Mouse (Mus musculus) heart, embryonic 12.5 days (tissue): ENCODE data around the gene Fhl2. TPM values are rescaled to one million over a fixed set of nuclear protein-coding genes. Genes with fewer than 3 reads are reported as not detected.

Experiments used
- ATAC-seq: fragments of 200-750 bp; cut with Nextera tagmentation; 2 replicates; pipeline ENCODE4 v1.8.0; 2017; ENCODE audit warnings: moderate TSS enrichment, moderate library complexity; ENCODE audit not compliant: insufficient number of reproducible peaks, low FRiP score
- H3K27ac ChIP-seq: fragments of 300-500 bp; sonication (generic); 2 replicates; pipeline ENCODE4 v1.5.1; 2016; ENCODE audit warnings: mild to moderate bottlenecking, moderate library complexity; ENCODE audit not compliant: poor library complexity, severe bottlenecking
- H3K27me3 ChIP-seq: fragments of 300-500 bp; sonication (generic); replicated peaks from 2 replicates; pipeline ENCODE4 v1.6.1; 2016; ENCODE audit warnings: mild to moderate bottlenecking, moderate library complexity
- H3K36me3 ChIP-seq: fragments of 300-500 bp; sonication (generic); 2 replicates; pipeline ENCODE4 v1.6.1; 2016; ENCODE audit warnings: mild to moderate bottlenecking, moderate library complexity
- H3K4me1 ChIP-seq: fragments of 300-500 bp; sonication (generic); replicated peaks from 2 replicates; pipeline ENCODE4 v1.6.1; 2016; ENCODE audit warnings: mild to moderate bottlenecking
- H3K4me2 ChIP-seq: fragments of 300-500 bp; sonication (generic); 2 replicates; pipeline ENCODE4 v1.6.1; 2016; ENCODE audit warnings: mild to moderate bottlenecking, moderate library complexity
- H3K4me3 ChIP-seq: fragments of 300-500 bp; sonication (generic); 2 replicates; pipeline ENCODE4 v1.5.1; 2016; ENCODE audit warnings: mild to moderate bottlenecking
- H3K9ac ChIP-seq: fragments of 300-500 bp; sonication (generic); 2 replicates; pipeline ENCODE4 v1.6.1; 2016; ENCODE audit warnings: mild to moderate bottlenecking, moderate library complexity
- H3K9me3 ChIP-seq: fragments of 300-500 bp; sonication (generic); replicated peaks from 2 replicates; pipeline ENCODE4 v1.6.1; 2016; ENCODE audit warnings: mild to moderate bottlenecking, moderate library complexity
- WGBS: fragments of 180-500 bp; shearing (Covaris S2); methylation state at CpG from one replicate; pipeline ENCODE4 v1.1.7; 2016; 5-methylcytosine and 5-hydroxymethylcytosine counted together
- polyA plus RNA-seq: library from polyadenylated mRNA; unstranded; fragments of >200 nt; fragmentation: Nextera tagmentation; extraction: Ambion mirVana; gene quantifications from 2 replicates; pipeline ENCODE4 v1.2.1, GENCODE M21; 2016

Fhl2 gene
- polyA plus RNA-seq, 1 experiment from 2014 or later: 205 TPM

- Histone ChIP-seq H3K27me3 (no peaks in the 10 kb centered on the region), H3K4me1 (peaks cover 6% of the 10 kb centered on the region), H3K9me3 (no peaks in the 10 kb centered on the region), H3K36me3 (peaks cover 63% of the 10 kb centered on the region), H3K4me3 (no peak overlapping the region), H3K9ac (no peak overlapping the region), H3K4me2 (no peak overlapping the region), H3K27ac (no peak overlapping the region)
- no peak for ATAC-seq
- WGBS: 51% methylated on average over 4 of the region's 4 CpGs
These were observed 86.2 kb downstream of the Fhl2 start for GRCm38 (mm10) chr1:43110556-43110955.

GRCm38 (mm10) chr1:43108729-43109128 lies 88.1 kb downstream of the Fhl2 start:
- no peaks in the 10 kb centered on the region for H3K9me3 ChIP-seq
- H3K4me3 ChIP-seq: no peak overlapping the region
- H3K27me3 ChIP-seq: no peaks in the 10 kb centered on the region
- peaks cover 55% of the 10 kb centered on the region for H3K36me3 ChIP-seq
- H3K27ac ChIP-seq: no peak overlapping the region
- ATAC-seq: no peak
- H3K4me2 ChIP-seq: no peak overlapping the region
- H3K4me1 ChIP-seq: peaks cover 5% of the 10 kb centered on the region
- H3K9ac ChIP-seq: no peak overlapping the region
- 86% methylated on average over 2 of the region's 2 CpGs for WGBS

- peaks cover 3% of the 10 kb centered on the region for H3K4me1 ChIP-seq
- H3K4me2 ChIP-seq: peak within 1 kb of the TSS; percentile 91
- WGBS: under 1% methylated on average over 57 of the region's 57 CpGs
- peak within 1 kb of the TSS; percentile 80 for H3K4me3 ChIP-seq
- no peaks in the 10 kb centered on the region for H3K9me3 ChIP-seq
- H3K36me3 ChIP-seq: peaks cover 22% of the 10 kb centered on the region
- peak; percentile 95 for ATAC-seq
- no peaks in the 10 kb centered on the region for H3K27me3 ChIP-seq
- H3K27ac ChIP-seq: peak within 1 kb of the TSS; percentile 100
- H3K9ac ChIP-seq: peak within 1 kb of the TSS; percentile 94
These were observed 98.5 kb downstream of the Fhl2 start, which contains the start of the genes Tgfbrap1 and AI597479 for GRCm38 (mm10) chr1:43098031-43098984. Gene Tgfbrap1 (minus strand): TSS chr1:43098637. Gene AI597479 (plus strand): TSS chr1:43098710.

GRCm38 (mm10) chr1:43094206-43094605 lies 102.6 kb downstream of the Fhl2 start:
- no peak for ATAC-seq
- Histone ChIP-seq H3K4me3 (no peak overlapping the region), H3K4me2 (no peak overlapping the region), H3K36me3 (peaks cover 8% of the 10 kb centered on the region; the same call in 1 of the 2 replicates), H3K9me3 (no peaks in the 10 kb centered on the region), H3K27me3 (no peaks in the 10 kb centered on the region), H3K27ac (no peak overlapping the region), H3K4me1 (peaks cover 17% of the 10 kb centered on the region), H3K9ac (no peak overlapping the region)
- WGBS: 91% methylated on average over 2 of the region's 2 CpGs

- H3K36me3 ChIP-seq: peaks cover 8% of the 10 kb centered on the region; the same call in 1 of the 2 replicates
- no peaks in the 10 kb centered on the region for H3K27me3 ChIP-seq
- peak overlapping the region; percentile 75 for H3K27ac ChIP-seq
- ATAC-seq: peak; percentile 84
- H3K9ac ChIP-seq: peak overlapping the region; percentile 99
- peaks cover 17% of the 10 kb centered on the region for H3K4me1 ChIP-seq
- H3K4me3 ChIP-seq: peak overlapping the region; percentile 98
- peak overlapping the region; percentile 98 for H3K4me2 ChIP-seq
- H3K9me3 ChIP-seq: no peaks in the 10 kb centered on the region
- WGBS: 2% methylated on average over 98 of the region's 102 CpGs
These were observed 104.4 kb downstream of the Fhl2 start for GRCm38 (mm10) chr1:43092056-43093015.

GRCm38 (mm10) chr1:43091306-43092055 lies 105.3 kb downstream of the Fhl2 start:
- Histone ChIP-seq H3K4me3 (peak overlapping the region; percentile 98), H3K4me2 (peak overlapping the region; percentile 98), H3K27me3 (no peaks in the 10 kb centered on the region), H3K36me3 (peaks cover 8% of the 10 kb centered on the region; the same call in 1 of the 2 replicates), H3K4me1 (peaks cover 17% of the 10 kb centered on the region), H3K9ac (peak overlapping the region; percentile 99), H3K9me3 (no peaks in the 10 kb centered on the region), H3K27ac (no peak overlapping the region)
- 36% methylated on average over 13 of the region's 13 CpGs for WGBS
- ATAC-seq: peak; percentile 1; the same call in 1 of the 2 replicates

- Histone ChIP-seq H3K4me1 (peaks cover 17% of the 10 kb centered on the region), H3K27me3 (no peaks in the 10 kb centered on the region), H3K9me3 (no peaks in the 10 kb centered on the region), H3K4me2 (no peak overlapping the region), H3K36me3 (peaks cover 6% of the 10 kb centered on the region; the same call in 1 of the 2 replicates), H3K27ac (no peak overlapping the region), H3K4me3 (no peak overlapping the region), H3K9ac (no peak overlapping the region)
- ATAC-seq: no peak
- WGBS: 88% methylated on average over 1 of the region's 1 CpGs
These were observed 106.4 kb downstream of the Fhl2 start for GRCm38 (mm10) chr1:43090418-43090817.

GRCm38 (mm10) chr1:43082946-43083345 lies 113.8 kb downstream of the Fhl2 start:
- WGBS: 81% methylated on average over 5 of the region's 5 CpGs
- no peak for ATAC-seq
- H3K36me3 ChIP-seq: peaks cover 5% of the 10 kb centered on the region; the same call in 1 of the 2 replicates
- H3K4me1 ChIP-seq: no peaks in the 10 kb centered on the region
- H3K4me3 ChIP-seq: no peak overlapping the region
- no peak overlapping the region for H3K9ac ChIP-seq
- no peaks in the 10 kb centered on the region for H3K9me3 ChIP-seq
- H3K27ac ChIP-seq: no peak overlapping the region
- H3K4me2 ChIP-seq: no peak overlapping the region
- no peaks in the 10 kb centered on the region for H3K27me3 ChIP-seq

- no peak overlapping the region for H3K4me2 ChIP-seq
- H3K36me3 ChIP-seq: peaks cover 21% of the 10 kb centered on the region
- no peaks in the 10 kb centered on the region for H3K9me3 ChIP-seq
- no peak overlapping the region for H3K4me3 ChIP-seq
- 75% methylated on average over 2 of the region's 2 CpGs for WGBS
- no peak overlapping the region for H3K9ac ChIP-seq
- H3K27me3 ChIP-seq: no peaks in the 10 kb centered on the region
- no peak for ATAC-seq
- no peak overlapping the region for H3K27ac ChIP-seq
- no peaks in the 10 kb centered on the region for H3K4me1 ChIP-seq
These were observed 118.7 kb downstream of the Fhl2 start for GRCm38 (mm10) chr1:43078124-43078523.

GRCm38 (mm10) chr1:43074791-43075190 lies 122.0 kb downstream of the Fhl2 start:
- no peak for ATAC-seq
- Histone ChIP-seq H3K9me3 (no peaks in the 10 kb centered on the region), H3K36me3 (peaks cover 34% of the 10 kb centered on the region), H3K4me1 (no peaks in the 10 kb centered on the region), H3K9ac (no peak overlapping the region), H3K27me3 (no peaks in the 10 kb centered on the region), H3K27ac (no peak overlapping the region), H3K4me3 (no peak overlapping the region), H3K4me2 (no peak overlapping the region)
- WGBS: 89% methylated on average over 2 of the region's 2 CpGs
